Mouse (Mus musculus) heart, postnatal 0 days (tissue): ENCODE results near the gene Ints5. TPM values are rescaled to one million over a fixed set of nuclear protein-coding genes. Genes with fewer than 3 reads are reported as not detected.

Source experiments
- ATAC-seq: fragments of 200-750 bp; cut with Nextera tagmentation; 2 replicates; pipeline ENCODE4 v1.8.0; 2017; ENCODE audit warnings: low read depth, moderate number of reproducible peaks, moderate library complexity; ENCODE audit not compliant: insufficient read depth
- DNase-seq: peaks from one replicate; pipeline ENCODE4 v3.0.0-alpha.2; 2016; ENCODE audit warnings: low spot score
- H3K27ac ChIP-seq: fragments of 300-500 bp; sonication (generic); 2 replicates; pipeline ENCODE4 v1.5.1; 2014; ENCODE audit warnings: low read depth, mild to moderate bottlenecking
- H3K27me3 ChIP-seq: fragments of 300-500 bp; sonication (generic); 2 replicates; pipeline ENCODE4 v1.6.1; 2014; ENCODE audit warnings: low read length, mixed read lengths; ENCODE audit not compliant: control insufficient read depth, insufficient read depth
- H3K36me3 ChIP-seq: fragments of 300-500 bp; sonication (generic); replicated peaks from 2 replicates; pipeline ENCODE4 v1.6.1; 2014; ENCODE audit warnings: low read length, mixed read lengths; ENCODE audit not compliant: control insufficient read depth, insufficient read depth
- H3K4me1 ChIP-seq: fragments of 300-500 bp; sonication (generic); 2 replicates; pipeline ENCODE4 v1.6.1; 2014; ENCODE audit warnings: antibody characterized with exemption; ENCODE audit not compliant: control insufficient read depth, insufficient read depth
- H3K4me2 ChIP-seq: fragments of 300-500 bp; sonication (generic); 2 replicates; pipeline ENCODE4 v1.6.1; 2014; ENCODE audit warnings: low read depth, mild to moderate bottlenecking, low read length, moderate library complexity
- H3K4me3 ChIP-seq: fragments of 300-500 bp; sonication (generic); 2 replicates; pipeline ENCODE4 v1.5.1; 2014; ENCODE audit warnings: low read depth, low read length
- H3K9ac ChIP-seq: fragments of 300-500 bp; sonication (generic); replicated peaks from 2 replicates; pipeline ENCODE4 v1.6.1; 2014; ENCODE audit warnings: low read depth, low read length, mixed read lengths
- H3K9me3 ChIP-seq: fragments of 300-500 bp; sonication (generic); replicated peaks from 2 replicates; pipeline ENCODE4 v1.6.1; 2016; ENCODE audit warnings: low read length; ENCODE audit not compliant: control insufficient read depth
- CTCF ChIP-seq: IDR thresholded peaks from 2 replicates; pipeline ENCODE4 v1.5.1; 2016; ENCODE audit warnings: antibody characterized with exemption, control low read depth, low read depth
- EP300 ChIP-seq: IDR thresholded peaks from 2 replicates; pipeline ENCODE4 v1.6.1; 2016; ENCODE audit warnings: antibody characterized with exemption, low read depth
- WGBS: fragments of 180-500 bp; shearing (Covaris S2); extraction: QIAGEN DNeasy Blood & Tissue Kit; methylation state at CpG from one replicate; pipeline ENCODE4 v1.1.7; 2014; 5-methylcytosine and 5-hydroxymethylcytosine counted together
- microRNA-seq: library from miRNA; unstranded; fragments of <30 nt; microRNA quantifications from one replicate; pipeline ENCODE4, GENCODE M21; 2016
- polyA plus RNA-seq: library from polyadenylated mRNA; unstranded; fragments of >200 nt; fragmentation: Nextera tagmentation; extraction: Ambion mirVana; gene quantifications from 2 replicates; pipeline ENCODE4 v1.2.1, GENCODE M21; 2015
- total RNA-seq: library from RNA; depleted of rRNA; stranded (reverse); fragments of >200 nt; gene quantifications from 2 replicates; pipeline ENCODE4 v1.2.3, GENCODE M21; 2014; ENCODE audit warnings: low replicate concordance; rRNA removed

Gene Ints5
- total and polyA plus RNA-seq, 2 experiments from 2014 or later = 14.2 to 25.6 TPM

- DNase-seq = no peak
- H3K4me3 ChIP-seq = peak overlapping the region; percentile 68
- peak overlapping the region; percentile 68 for H3K4me2 ChIP-seq
- peak overlapping the region; percentile 94 for H3K9ac ChIP-seq
- TF ChIP-seq EP300 (no peak), CTCF (no peak)
- no peaks in the 10 kb centered on the region for H3K9me3 ChIP-seq
- H3K4me1 ChIP-seq = peaks cover 20% of the 10 kb centered on the region; the same call in 1 of the 2 replicates
- no peak for ATAC-seq
- H3K36me3 ChIP-seq = peaks cover 39% of the 10 kb centered on the region
- H3K27ac ChIP-seq = peak overlapping the region; percentile 97
- 61% methylated on average over 2 of the region's 2 CpGs for WGBS
- H3K27me3 ChIP-seq = no peaks in the 10 kb centered on the region
These were observed 50.2 kb downstream of the Ints5 start for GRCm38 (mm10) chr19:8943047-8943446.

GRCm38 (mm10) chr19:8944062-8944461 is 51.3 kb downstream of the Ints5 start:
- Histone ChIP-seq H3K9ac (no peak overlapping the region), H3K4me1 (peaks cover 20% of the 10 kb centered on the region; the same call in 1 of the 2 replicates), H3K9me3 (no peaks in the 10 kb centered on the region), H3K36me3 (peaks cover 38% of the 10 kb centered on the region), H3K27me3 (no peaks in the 10 kb centered on the region), H3K4me2 (peak overlapping the region; percentile 68), H3K27ac (peak overlapping the region; percentile 27), H3K4me3 (no peak overlapping the region)
- no peak for ATAC-seq
- 31% methylated on average over 5 of the region's 5 CpGs for WGBS
- no peak for DNase-seq
- TF ChIP-seq CTCF (no peak), EP300 (no peak)

DNA sequence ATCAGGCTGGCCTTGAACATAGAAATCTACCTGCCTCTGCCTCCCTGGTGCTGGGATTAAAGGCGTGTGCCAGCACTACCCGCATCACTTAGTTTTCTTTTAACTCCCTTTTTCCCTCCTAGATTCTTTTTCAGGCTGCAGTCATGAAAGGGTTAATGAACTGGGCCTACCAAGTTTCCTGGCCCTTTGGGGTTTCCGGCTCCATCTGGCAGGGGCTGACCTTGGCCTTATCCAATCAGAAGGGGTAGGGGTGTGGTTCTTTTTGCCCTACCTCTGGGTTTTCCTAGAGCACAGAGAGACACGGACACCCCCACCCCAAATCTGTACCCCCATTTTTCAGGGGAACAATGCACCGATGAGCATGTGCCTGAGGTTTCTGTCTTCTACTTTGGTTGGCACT is 51.9 kb downstream of the Ints5 start:
- no peaks in the 10 kb centered on the region for H3K27me3 ChIP-seq
- H3K4me2 ChIP-seq = peak overlapping the region; percentile 68
- H3K4me3 ChIP-seq = 0 out of 2 replicates have a peak overlapping the region, but pooled peaks have one; percentile 10
- 0 out of 2 replicates have a peak overlapping the region, but pooled peaks have one; percentile 14 for H3K9ac ChIP-seq
- DNase-seq (peak; percentile 73), ATAC-seq (no peak)
- 22% methylated on average over 5 of the region's 5 CpGs for WGBS
- peaks cover 20% of the 10 kb centered on the region; the same call in 1 of the 2 replicates for H3K4me1 ChIP-seq
- TF ChIP-seq CTCF (no peak), EP300 (0 out of 2 replicates have a peak, but pooled peaks have one; percentile 46)
- peak overlapping the region; percentile 36; the same call in 1 of the 2 replicates for H3K27ac ChIP-seq
- H3K36me3 ChIP-seq = peaks cover 40% of the 10 kb centered on the region
- no peaks in the 10 kb centered on the region for H3K9me3 ChIP-seq

DNA sequence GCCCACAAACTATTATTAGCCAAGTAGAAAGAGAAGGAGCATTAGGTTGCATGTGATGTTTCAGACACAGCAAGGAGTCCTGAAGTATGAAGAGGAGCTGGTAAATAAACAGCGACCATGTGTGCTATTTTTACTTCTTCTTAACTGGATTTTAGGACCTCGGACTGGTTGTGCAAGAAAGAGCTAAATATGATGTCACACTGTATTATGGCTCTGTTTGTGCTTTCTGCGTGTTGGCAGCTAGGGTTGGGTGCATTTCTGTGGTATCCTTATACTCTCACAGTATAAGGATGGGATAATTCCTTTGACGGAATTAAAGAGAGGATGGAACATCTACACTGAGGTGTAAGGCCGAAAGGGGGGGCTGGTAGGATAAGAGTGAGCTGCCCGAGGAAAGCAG is 52.4 kb downstream of the Ints5 start:
- Histone ChIP-seq H3K27ac (peak overlapping the region; percentile 36; the same call in 1 of the 2 replicates), H3K4me3 (0 out of 2 replicates have a peak overlapping the region, but pooled peaks have one; percentile 10), H3K9ac (0 out of 2 replicates have a peak overlapping the region, but pooled peaks have one; percentile 14), H3K4me2 (peak overlapping the region; percentile 24), H3K4me1 (peaks cover 20% of the 10 kb centered on the region; the same call in 1 of the 2 replicates), H3K36me3 (peaks cover 43% of the 10 kb centered on the region), H3K9me3 (no peaks in the 10 kb centered on the region), H3K27me3 (no peaks in the 10 kb centered on the region)
- ATAC-seq (no peak), DNase-seq (no peak)
- WGBS = 56% methylated on average over 6 of the region's 6 CpGs
- no peak for TF ChIP-seq CTCF
- TF ChIP-seq EP300 = no peak

- no peak for ATAC-seq
- Histone ChIP-seq H3K4me2 (no peak overlapping the region), H3K27ac (no peak overlapping the region), H3K4me1 (peaks cover 20% of the 10 kb centered on the region; the same call in 1 of the 2 replicates), H3K36me3 (peaks cover 59% of the 10 kb centered on the region), H3K27me3 (no peaks in the 10 kb centered on the region), H3K9ac (no peak overlapping the region), H3K9me3 (no peaks in the 10 kb centered on the region), H3K4me3 (no peak overlapping the region)
- WGBS = 70% methylated on average over 7 of the region's 7 CpGs
- DNase-seq = no peak
- TF ChIP-seq EP300 (no peak), CTCF (no peak)
These were observed 54.1 kb downstream of the Ints5 start for GRCm38 (mm10) chr19:8946929-8947328.

Small RNA genes lying within 50 kb of the gene (microRNA-seq; reads per million reads assigned to microRNA genes)
- gene Mir5136 = not detected

Other genes starting within 250 kb of the Ints5 start
Only the 30 nearest of the 33 such genes appear.
- gene Slc3a2, start 169.6 kb upstream of the Ints5 start, total RNA-seq = 38.3 and 66.4 TPM in 2 replicates
- 40.9 and 41.5 TPM in 2 replicates for gene Slc3a2, start 169.6 kb upstream of the Ints5 start, polyA plus RNA-seq
- gene Wdr74, start 157.2 kb upstream of the Ints5 start, total RNA-seq = 40.8 and 45.8 TPM in 2 replicates
- gene Wdr74, start 157.2 kb upstream of the Ints5 start, polyA plus RNA-seq = 35.4 and 36.6 TPM in 2 replicates
- gene 1700092M07Rik, start 152.3 kb upstream of the Ints5 start, total RNA-seq = not detected in 2 replicates
- gene 1700092M07Rik, start 152.3 kb upstream of the Ints5 start, polyA plus RNA-seq = 0.38 TPM in 1 of 2 replicates, not detected in the other
- 104 and 105 TPM in 2 replicates for gene Stx5a, start 151.6 kb upstream of the Ints5 start, total RNA-seq
- gene Stx5a, start 151.6 kb upstream of the Ints5 start, polyA plus RNA-seq = 57.0 and 63.6 TPM in 2 replicates
- 42.3 and 46.8 TPM in 2 replicates for gene Nxf1, start 135.9 kb upstream of the Ints5 start, total RNA-seq
- 54.8 and 59.2 TPM in 2 replicates for gene Nxf1, start 135.9 kb upstream of the Ints5 start, polyA plus RNA-seq
- 283 and 306 TPM in 2 replicates for gene Tmem223, start 122.0 kb upstream of the Ints5 start, total RNA-seq
- 214 and 228 TPM in 2 replicates for gene Tmem223, start 122.0 kb upstream of the Ints5 start, polyA plus RNA-seq
- 38.6 and 83.7 TPM in 2 replicates for gene Tmem179b, start 118.5 kb upstream of the Ints5 start, total RNA-seq
- gene Tmem179b, start 118.5 kb upstream of the Ints5 start, polyA plus RNA-seq = 46.7 and 49.1 TPM in 2 replicates
- 11.7 and 14.9 TPM in 2 replicates for gene Taf6l, start 106.6 kb upstream of the Ints5 start, total RNA-seq
- gene Taf6l, start 106.6 kb upstream of the Ints5 start, polyA plus RNA-seq = 12.8 and 14.5 TPM in 2 replicates
- gene Polr2g, start 94.4 kb upstream of the Ints5 start, total RNA-seq = 47.7 and 59.8 TPM in 2 replicates
- 143 and 144 TPM in 2 replicates for gene Polr2g, start 94.4 kb upstream of the Ints5 start, polyA plus RNA-seq
- gene Zbtb3, start 90.5 kb upstream of the Ints5 start, total RNA-seq = 1.5 and 1.6 TPM in 2 replicates
- 2.7 and 3.1 TPM in 2 replicates for gene Zbtb3, start 90.5 kb upstream of the Ints5 start, polyA plus RNA-seq
- 20.0 and 27.2 TPM in 2 replicates for gene Ttc9c, start 73.7 kb upstream of the Ints5 start, total RNA-seq
- 21.1 and 21.4 TPM in 2 replicates for gene Ttc9c, start 73.7 kb upstream of the Ints5 start, polyA plus RNA-seq
- 7.1 and 12.6 TPM in 2 replicates for gene Hnrnpul2, start 73.0 kb upstream of the Ints5 start, total RNA-seq
- 2.5 and 2.6 TPM in 2 replicates for gene Hnrnpul2, start 73.0 kb upstream of the Ints5 start, polyA plus RNA-seq
- gene AC129217.1, start 63.2 kb upstream of the Ints5 start, total RNA-seq = 7.0 TPM in 1 of 2 replicates, not detected in the other
- not detected in 2 replicates for gene AC129217.1, start 63.2 kb upstream of the Ints5 start, polyA plus RNA-seq
- gene Bscl2, start 55.5 kb upstream of the Ints5 start, total RNA-seq = 34.7 and 54.2 TPM in 2 replicates
- 32.1 and 33.3 TPM in 2 replicates for gene Bscl2, start 55.5 kb upstream of the Ints5 start, polyA plus RNA-seq
- gene Gng3, start 53.8 kb upstream of the Ints5 start, total RNA-seq = not detected in 2 replicates
- 0.29 and 0.48 TPM in 2 replicates for gene Gng3, start 53.8 kb upstream of the Ints5 start, polyA plus RNA-seq
- 5.8 and 8.4 TPM in 2 replicates for gene Lrrn4cl, start 42.2 kb upstream of the Ints5 start, total RNA-seq
- gene Lrrn4cl, start 42.2 kb upstream of the Ints5 start, polyA plus RNA-seq = 1.5 and 1.8 TPM in 2 replicates
- 58.1 and 100.0 TPM in 2 replicates for gene Ubxn1, start 21.5 kb upstream of the Ints5 start, total RNA-seq
- 138 and 141 TPM in 2 replicates for gene Ubxn1, start 21.5 kb upstream of the Ints5 start, polyA plus RNA-seq
- gene Uqcc3, start 12.1 kb upstream of the Ints5 start, total RNA-seq = 12.6 and 38.2 TPM in 2 replicates
- 91.9 and 102 TPM in 2 replicates for gene Uqcc3, start 12.1 kb upstream of the Ints5 start, polyA plus RNA-seq
- 0.65 and 1.3 TPM in 2 replicates for gene Lbhd1, start 9.3 kb upstream of the Ints5 start, total RNA-seq
- 30.3 and 31.2 TPM in 2 replicates for gene Lbhd1, start 9.3 kb upstream of the Ints5 start, polyA plus RNA-seq
- not detected in 2 replicates for gene Gm49403, start 9.1 kb upstream of the Ints5 start, total RNA-seq
- gene Gm49403, start 9.1 kb upstream of the Ints5 start, polyA plus RNA-seq = not detected in 2 replicates
- gene 1810009A15Rik, start 4.2 kb upstream of the Ints5 start, total RNA-seq = 28.4 and 31.4 TPM in 2 replicates
- gene 1810009A15Rik, start 4.2 kb upstream of the Ints5 start, polyA plus RNA-seq = 37.3 and 40.5 TPM in 2 replicates
- gene Gm49416, start 4.1 kb upstream of the Ints5 start, total RNA-seq = not detected in 2 replicates
- gene Gm49416, start 4.1 kb upstream of the Ints5 start, polyA plus RNA-seq = not detected in 2 replicates
- gene Ganab, start 5.1 kb downstream of the Ints5 start, total RNA-seq = 56.3 and 65.5 TPM in 2 replicates
- gene Ganab, start 5.1 kb downstream of the Ints5 start, polyA plus RNA-seq = 25.6 and 26.4 TPM in 2 replicates
- 41.5 and 54.2 TPM in 2 replicates for gene B3gat3, start 27.4 kb downstream of the Ints5 start, total RNA-seq
- gene B3gat3, start 27.4 kb downstream of the Ints5 start, polyA plus RNA-seq = 26.8 and 29.1 TPM in 2 replicates
- 1.5 and 10.2 TPM in 2 replicates for gene Rom1, start 36.4 kb downstream of the Ints5 start, total RNA-seq
- gene Rom1, start 36.4 kb downstream of the Ints5 start, polyA plus RNA-seq = 3.2 TPM in 2 replicates
- 6.7 and 21.0 TPM in 2 replicates for gene Eml3, start 36.5 kb downstream of the Ints5 start, total RNA-seq
- 9.6 and 10.1 TPM in 2 replicates for gene Eml3, start 36.5 kb downstream of the Ints5 start, polyA plus RNA-seq
- 55.1 and 57.9 TPM in 2 replicates for gene Mta2, start 48.9 kb downstream of the Ints5 start, total RNA-seq
- 47.6 and 51.5 TPM in 2 replicates for gene Mta2, start 48.9 kb downstream of the Ints5 start, polyA plus RNA-seq
- 9.8 and 18.0 TPM in 2 replicates for gene Tut1, start 60.8 kb downstream of the Ints5 start, total RNA-seq
- gene Tut1, start 60.8 kb downstream of the Ints5 start, polyA plus RNA-seq = 8.2 and 10.4 TPM in 2 replicates
- gene Eef1g, start 74.0 kb downstream of the Ints5 start, total RNA-seq = 407 and 439 TPM in 2 replicates
- 172 and 173 TPM in 2 replicates for gene Eef1g, start 74.0 kb downstream of the Ints5 start, polyA plus RNA-seq
- 122 and 135 TPM in 2 replicates for gene Ahnak, start 96.3 kb downstream of the Ints5 start, total RNA-seq
- 56.8 and 59.1 TPM in 2 replicates for gene Ahnak, start 96.3 kb downstream of the Ints5 start, polyA plus RNA-seq